In genomic region chr11:100619982-100620381, GRCm38 (mm10) we compare ENCODE assay signal across 8 mouse cellular contexts. TPM values are rescaled to one million over a fixed set of nuclear protein-coding genes. Genes with fewer than 3 reads are reported as not detected.
A peak's percentile ranks its signal among the peaks of the same experiment; 100 is the strongest.
DNase-seq lines count a peak whose midpoint lies in the region; ATAC-seq and TF ChIP-seq lines count a peak whose summit lies in the region.

Gene Dnajc7 (minus strand): TSS chr11:100620168.

- DNase-seq in frontal cortex, postnatal 36 days (ENCODE audit: low spot score in 2 of 2), result no peak
- no peak for DNase-seq in heart, postnatal 36 days
- DNase-seq in cerebellum, postnatal 25 days, result no peak

- H3K36me3 ChIP-seq in E14TG2a.4 (ENCODE audit: insufficient read depth, low read length), result peaks cover 23% of the 10 kb centered on the region
- peaks cover 19% of the 10 kb centered on the region for H3K36me3 ChIP-seq in limb, embryonic 12.5 days
- H3K36me3 ChIP-seq in neural tube, embryonic 15.5 days, result peaks cover 8% of the 10 kb centered on the region

- no peak for TF ChIP-seq CTCF in E14TG2a.4 (conservative IDR thresholded peaks at IDR 0.05; ENCODE audit: low read length)

- no peaks in the 10 kb centered on the region for H3K27me3 ChIP-seq in E14TG2a.4 (ENCODE audit: insufficient read depth, low read length)
- H3K27me3 ChIP-seq in limb, embryonic 12.5 days, result no peaks in the 10 kb centered on the region
- no peaks in the 10 kb centered on the region for H3K27me3 ChIP-seq in neural tube, embryonic 15.5 days (replicated peaks)

- H3K27ac ChIP-seq in limb, embryonic 12.5 days, result peak within 1 kb of the TSS; percentile 93
- peak within 1 kb of the TSS; percentile 97 for H3K27ac ChIP-seq in neural tube, embryonic 15.5 days (replicated peaks)

- H3K9ac ChIP-seq in limb, embryonic 12.5 days (replicated peaks), result peak within 1 kb of the TSS; percentile 89
- H3K9ac ChIP-seq in neural tube, embryonic 15.5 days (replicated peaks), result peak within 1 kb of the TSS; percentile 94

- ATAC-seq in frontal cortex, adult (ENCODE audit: low TSS enrichment), result peak; percentile 42; the same call in 1 of the 2 replicates
- ATAC-seq in erythroid progenitor cell, adult 5-6 weeks (replicated peaks; ENCODE audit: low FRiP score, poor library complexity, severe bottlenecking), result peak; percentile 11; the same call in 1 of the 2 replicates
- no peak for ATAC-seq in limb, embryonic 12.5 days (ENCODE audit: insufficient number of reproducible peaks, insufficient read depth, low FRiP score, low TSS enrichment, low read depth)
- no peak; the same call in 1 of the 2 replicates for ATAC-seq in neural tube, embryonic 15.5 days (ENCODE audit: low FRiP score)

- H3K4me1 ChIP-seq in E14TG2a.4 (replicated peaks; ENCODE audit: low read depth, low read length), result peaks cover 58% of the 10 kb centered on the region
- H3K4me1 ChIP-seq in limb, embryonic 12.5 days (replicated peaks), result peaks cover 28% of the 10 kb centered on the region
- peaks cover 50% of the 10 kb centered on the region for H3K4me1 ChIP-seq in neural tube, embryonic 15.5 days

- H3K4me3 ChIP-seq in E14TG2a.4 (replicated peaks; ENCODE audit: low read length), result peak within 1 kb of the TSS; percentile 99
- H3K4me3 ChIP-seq in limb, embryonic 12.5 days (replicated peaks), result peak within 1 kb of the TSS; percentile 92
- peak within 1 kb of the TSS; percentile 88 for H3K4me3 ChIP-seq in neural tube, embryonic 15.5 days (replicated peaks)

- no peaks in the 10 kb centered on the region for H3K9me3 ChIP-seq in E14TG2a.4 (ENCODE audit: low read length)
- no peaks in the 10 kb centered on the region for H3K9me3 ChIP-seq in limb, embryonic 12.5 days
- no peaks in the 10 kb centered on the region for H3K9me3 ChIP-seq in neural tube, embryonic 15.5 days (replicated peaks)

- peak within 1 kb of the TSS; percentile 86 for H3K4me2 ChIP-seq in limb, embryonic 12.5 days
- H3K4me2 ChIP-seq in neural tube, embryonic 15.5 days, result peak within 1 kb of the TSS; percentile 87

- intact Hi-C loops in heart, postnatal 36 days (cut with DNase I), result loop anchor here (2.0 to 5.0 kb wide), 2 partner anchors 49 to 317 kb away; partner anchors contain the start of gene Stat3

- WGBS in limb, embryonic 12.5 days, result 2% methylated on average over 11 of the region's 11 CpGs
- WGBS in neural tube, embryonic 15.5 days, result 3% methylated on average over 11 of the region's 11 CpGs

RNA-seq across cellular contexts. Expression of gene Dnajc7, which starts in this region (rescaled TPM):
- total RNA-seq in erythroid progenitor cell, adult 5-6 weeks (2015; ENCODE audit: low replicate concordance), result 79.3 and 93.5 TPM in 2 replicates
- 103 and 106 TPM in 2 replicates for total RNA-seq in erythroid progenitor cell, adult 5-6 weeks (2017; ENCODE audit: low replicate concordance)
- total RNA-seq in heart, postnatal 36 days (2021), result 100 to 1,000 TPM; 123 to 133 TPM
- polyA plus RNA-seq in limb, embryonic 12.5 days (2016; fragmentation: Nextera tagmentation; extraction: Ambion mirVana), result 282 and 288 TPM in 2 replicates
- polyA plus RNA-seq in neural tube, embryonic 15.5 days (2015; fragmentation: Nextera tagmentation; extraction: Ambion mirVana), result 287 and 298 TPM in 2 replicates

Comparison
In these comparisons a context has a peak if more than half of its experiments do, and no peak if none do; other contexts are left out.
1. ATAC-seq: peak in frontal cortex, adult (single experiment) and erythroid progenitor cell, adult 5-6 weeks (single experiment); none in limb, embryonic 12.5 days (single experiment) and neural tube, embryonic 15.5 days (single experiment).
2. Peak in every context shown above with its lines, with median percentiles within 50 percentile points of each other: H3K4me3 ChIP-seq.